Mouse (Mus musculus): ENCODE data around the gene Gm7544. TPM values are rescaled to one million over a fixed set of nuclear protein-coding genes. Genes with fewer than 3 reads are reported as not detected.

The Gm7544 gene
- polyA plus RNA-seq, 1 experiment from 2014 or later = not detected

Other genes with a start within 250 kb of the Gm7544 start
- gene Mff, start 231.1 kb downstream of the Gm7544 start, polyA plus RNA-seq (2014; fragmentation: Nextera tagmentation; extraction: Ambion mirVana) = 216 and 220 TPM in 2 replicates
- gene Tm4sf20, start 187.6 kb downstream of the Gm7544 start, polyA plus RNA-seq (2014; fragmentation: Nextera tagmentation; extraction: Ambion mirVana) = 0.11 TPM in 1 of 2 replicates, not detected in the other
- gene Gm47791, start 184.8 kb downstream of the Gm7544 start, polyA plus RNA-seq (2014; fragmentation: Nextera tagmentation; extraction: Ambion mirVana) = not detected in 2 replicates
- gene Agfg1, start 116.5 kb downstream of the Gm7544 start, polyA plus RNA-seq (2014; fragmentation: Nextera tagmentation; extraction: Ambion mirVana) = 41.9 and 42.4 TPM in 2 replicates
- gene A030005L19Rik, start 42.7 kb downstream of the Gm7544 start, polyA plus RNA-seq (2014; fragmentation: Nextera tagmentation; extraction: Ambion mirVana) = 0.26 and 0.58 TPM in 2 replicates
- 0.29 TPM in 1 of 2 replicates, not detected in the other for gene A030014E15Rik, start 31.1 kb downstream of the Gm7544 start, polyA plus RNA-seq (2014; fragmentation: Nextera tagmentation; extraction: Ambion mirVana)
- not detected in 2 replicates for gene Gm6217, start 24.6 kb downstream of the Gm7544 start, polyA plus RNA-seq (2014; fragmentation: Nextera tagmentation; extraction: Ambion mirVana)
- gene A030003K21Rik, start 12.6 kb downstream of the Gm7544 start, polyA plus RNA-seq (2014; fragmentation: Nextera tagmentation; extraction: Ambion mirVana) = not detected in 2 replicates
- gene Gm47955, start 4.3 kb upstream of the Gm7544 start, polyA plus RNA-seq (2014; fragmentation: Nextera tagmentation; extraction: Ambion mirVana) = not detected in 2 replicates
- not detected in 2 replicates for gene Gm47959, start 44.5 kb upstream of the Gm7544 start, polyA plus RNA-seq (2014; fragmentation: Nextera tagmentation; extraction: Ambion mirVana)
- 0.29 and 0.72 TPM in 2 replicates for gene Slc19a3, start 82.4 kb upstream of the Gm7544 start, polyA plus RNA-seq (2014; fragmentation: Nextera tagmentation; extraction: Ambion mirVana)
- gene Krtap28-10, start 86.5 kb upstream of the Gm7544 start, polyA plus RNA-seq (2014; fragmentation: Nextera tagmentation; extraction: Ambion mirVana) = 0.36 TPM in 1 of 2 replicates, not detected in the other
- not detected in 2 replicates for gene Gm47969, start 88.9 kb upstream of the Gm7544 start, polyA plus RNA-seq (2014; fragmentation: Nextera tagmentation; extraction: Ambion mirVana)
- not detected in 2 replicates for gene A030005K14Rik, start 103.4 kb upstream of the Gm7544 start, polyA plus RNA-seq (2014; fragmentation: Nextera tagmentation; extraction: Ambion mirVana)
- 0.29 TPM in 1 of 2 replicates, not detected in the other for gene Krtap28-13, start 104.9 kb upstream of the Gm7544 start, polyA plus RNA-seq (2014; fragmentation: Nextera tagmentation; extraction: Ambion mirVana)
- 0.47 and 1.1 TPM in 2 replicates for gene Ccl20, start 160.8 kb upstream of the Gm7544 start, polyA plus RNA-seq (2014; fragmentation: Nextera tagmentation; extraction: Ambion mirVana)
- 0.48 and 0.78 TPM in 2 replicates for gene Daw1, start 203.7 kb upstream of the Gm7544 start, polyA plus RNA-seq (2014; fragmentation: Nextera tagmentation; extraction: Ambion mirVana)

All from embryonic facial prominence, embryonic 14.5 days (tissue).